Mouse (Mus musculus) adrenal gland, postnatal 36 days (tissue): ENCODE results near the gene Hmgxb4. TPM values are rescaled to one million over a fixed set of nuclear protein-coding genes. Genes with fewer than 3 reads are reported as not detected.

Experiments
- DNase-seq, 2 experiments: peaks; one replicate each; pipeline ENCODE4 v3.0.0; 2021; ENCODE audit warnings: mixed read lengths in 1 of 2
- total RNA-seq, 2 experiments: library from RNA; stranded (reverse); gene quantifications; 2 replicates each; pipeline ENCODE4 v1.2.3; 2021

Gene Hmgxb4
- total RNA-seq, 2 experiments from 2014 or later = 19.0 to 24.1 TPM

GRCm38 (mm10) chr8:75071627-75072346 is 78.6 kb downstream of the Hmgxb4 start:
- DNase-seq = peak; percentile 79 to 88

GRCm38 (mm10) chr8:75074876-75075275 is 81.7 kb downstream of the Hmgxb4 start:
- no peak for DNase-seq

GRCm38 (mm10) chr8:75078215-75078614 is 85.1 kb downstream of the Hmgxb4 start:
- no peak for DNase-seq

- DNase-seq = peak; percentile 35 to 39
Observed at GRCm38 (mm10) chr8:75078851-75079250, 85.7 kb downstream of the Hmgxb4 start.

Other genes starting within 250 kb of the Hmgxb4 start
- gene Isx, start 120.2 kb upstream of the Hmgxb4 start, total RNA-seq = not detected
- gene Tom1, start 40.3 kb downstream of the Hmgxb4 start, total RNA-seq = 10 to 100 TPM; 42.5 to 46.0 TPM
- 100 to 1,000 TPM in 1 of 2 experiments, 10 to 100 TPM in 1; 32.3 to 196 TPM for gene Hmox1, start 100.3 kb downstream of the Hmgxb4 start, total RNA-seq
- 10 to 100 TPM; 12.7 to 14.2 TPM for gene Mcm5, start 116.2 kb downstream of the Hmgxb4 start, total RNA-seq
- 1 to 10 TPM; 2.0 to 2.8 TPM for gene Rasd2, start 220.6 kb downstream of the Hmgxb4 start, total RNA-seq